Mouse (Mus musculus): Measurements from ENCODE around the gene Ano1.

Ano1 gene

DNA sequence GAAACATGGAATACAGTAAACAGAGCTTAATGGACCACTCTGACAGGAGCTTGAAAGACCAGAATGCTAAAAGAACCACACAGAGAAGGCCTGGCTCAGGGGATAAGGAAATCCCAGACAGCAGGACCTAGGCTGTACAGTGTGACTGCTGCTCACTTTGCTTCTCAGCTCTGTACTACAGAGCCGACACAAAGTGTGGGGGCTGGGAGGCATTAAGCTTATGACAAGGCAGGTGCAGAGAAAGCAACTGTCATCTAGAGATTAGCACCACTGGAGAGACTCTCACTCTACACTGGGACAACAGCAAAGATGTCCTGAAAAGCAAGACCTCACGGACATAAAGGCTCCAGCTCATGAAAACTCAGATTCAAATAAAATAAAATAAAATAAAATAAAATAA lies 212.6 kb downstream of the Ano1 start:
- DNase-seq (ENCODE audit: low read depth, low spot score) = no peak

Data from ES-CJ7 (cell line).